Mouse (Mus musculus) C2C12 (cell line): ENCODE data around the gene Tenm2. TPM values are rescaled to one million over a fixed set of nuclear protein-coding genes. Genes with fewer than 3 reads are reported as not detected.

Source experiments
- H3K27me3 ChIP-seq: one replicate; pipeline ENCODE4 v1.6.1; 2011; ENCODE audit not compliant: control insufficient read depth, insufficient read depth, insufficient read length
- H3K36me3 ChIP-seq: one replicate; pipeline ENCODE4 v1.6.1; 2011; ENCODE audit not compliant: control insufficient read depth, insufficient read depth
- H3K4me3 ChIP-seq: one replicate; pipeline ENCODE4 v1.5.1; 2011; ENCODE audit warnings: mild to moderate bottlenecking, control low read depth; ENCODE audit not compliant: poor library complexity, insufficient read depth, severe bottlenecking
- H3K79me2 ChIP-seq: one replicate; pipeline ENCODE4 v1.6.1; 2011; ENCODE audit not compliant: control insufficient read depth, insufficient read depth
- H3K79me3 ChIP-seq: one replicate; pipeline ENCODE4 v1.6.1; 2011; ENCODE audit warnings: low read depth, control low read depth
- H3ac ChIP-seq: one replicate; pipeline ENCODE3; 2011; ENCODE audit warnings: low read depth; ENCODE audit not compliant: control insufficient read depth, insufficient read length
- CEBPB ChIP-seq: IDR thresholded peaks from one replicate; pipeline ENCODE4 v1.6.1; 2011; ENCODE audit warnings: low read depth, mild to moderate bottlenecking, control low read depth, moderate library complexity
- CTCF ChIP-seq: IDR thresholded peaks from one replicate; pipeline ENCODE4 v1.5.1; 2011; ENCODE audit not compliant: control insufficient read depth, insufficient read depth, insufficient read length
- FOSL1 ChIP-seq: IDR thresholded peaks from one replicate; pipeline ENCODE4 v1.8.0; 2011; ENCODE audit warnings: mild to moderate bottlenecking, low read length; ENCODE audit not compliant: poor library complexity, insufficient read depth, severe bottlenecking
- MAX ChIP-seq: IDR thresholded peaks from one replicate; pipeline ENCODE4 v1.6.1; 2011; ENCODE audit warnings: mild to moderate bottlenecking, control low read depth
- MYOD1 ChIP-seq: IDR thresholded peaks from one replicate; pipeline ENCODE4 v1.6.1; 2011; ENCODE audit warnings: low read depth; ENCODE audit not compliant: control insufficient read depth, insufficient read length
- MYOG ChIP-seq: IDR thresholded peaks from one replicate; pipeline ENCODE4 v1.6.1; 2011; ENCODE audit not compliant: control insufficient read depth, insufficient read length; ENCODE audit errors: extremely low read depth
- USF1 ChIP-seq: IDR thresholded peaks from one replicate; pipeline ENCODE4 v1.6.1; 2011; ENCODE audit warnings: low read depth, mild to moderate bottlenecking, control low read depth, moderate library complexity
- long read RNA-seq, 2 experiments: library from polyadenylated mRNA; unstranded; transcript quantifications; one replicate each; pipeline ENCODE4 v2.0.0; 2019 to 2020
- polyA plus RNA-seq: library from polyadenylated mRNA; unstranded; fragments of >200 nt; fragmentation: generic; extraction: Trizol; gene quantifications from one replicate; pipeline ENCODE4 v1.2.1, GENCODE M21; 2012; ENCODE audit warnings: missing spikeins

Tenm2 gene
- polyA plus RNA-seq, result not detected
- long read RNA-seq, experiment 1, result 0 reads
- long read RNA-seq, experiment 2, result 0 reads

DNA sequence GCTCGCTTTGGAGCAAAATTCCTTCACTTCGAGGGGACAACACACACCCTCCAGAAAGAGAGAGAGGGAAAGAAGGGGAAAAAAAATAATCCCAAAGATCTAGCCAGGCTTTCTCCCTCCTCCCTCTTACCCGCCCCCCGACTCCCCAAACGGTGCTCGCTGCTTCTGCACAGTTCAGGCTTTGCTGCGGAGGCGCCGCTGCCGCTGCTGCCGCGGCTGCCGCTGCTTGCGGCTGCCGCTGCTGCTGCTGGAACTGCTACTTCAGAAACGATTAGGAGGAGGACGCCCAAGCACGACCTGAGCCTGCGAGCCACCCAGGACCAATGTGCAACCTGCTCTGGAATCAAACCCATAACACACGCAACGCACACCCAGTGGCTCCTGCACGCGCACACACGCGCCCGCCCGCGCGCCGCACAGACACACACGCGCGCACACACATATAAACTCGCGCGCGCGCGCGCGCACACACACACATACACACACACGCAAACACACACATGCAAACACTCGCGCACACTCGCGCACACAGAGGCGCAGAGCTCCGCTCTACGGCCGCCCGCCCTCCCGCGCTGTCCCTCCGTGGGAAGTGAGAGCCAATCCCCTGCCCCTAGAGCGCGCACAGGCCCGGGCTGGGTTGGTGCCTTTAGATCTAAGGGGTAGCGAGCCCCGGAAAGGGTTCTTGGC, at the start of gene Tenm2:
TSS of gene Tenm2 (minus strand) at position 51 of the 687 bp plus-strand sequence.
- H3K27me3 ChIP-seq, result no peaks in the 10 kb centered on the region
- no peak for TF ChIP-seq FOSL1
- no peak for TF ChIP-seq MYOD1
- TF ChIP-seq USF1, result no peak
- no peak for TF ChIP-seq CTCF
- no peak for TF ChIP-seq CEBPB
- no peak for TF ChIP-seq MAX
- TF ChIP-seq MYOG, result no peak
- no peak within 1 kb of the TSS for H3K4me3 ChIP-seq
- no peaks in the 10 kb centered on the region for H3K79me3 ChIP-seq
- H3K36me3 ChIP-seq, result no peaks in the 10 kb centered on the region
- no peak within 1 kb of the TSS for H3ac ChIP-seq
- no peaks in the 10 kb centered on the region for H3K79me2 ChIP-seq

DNA sequence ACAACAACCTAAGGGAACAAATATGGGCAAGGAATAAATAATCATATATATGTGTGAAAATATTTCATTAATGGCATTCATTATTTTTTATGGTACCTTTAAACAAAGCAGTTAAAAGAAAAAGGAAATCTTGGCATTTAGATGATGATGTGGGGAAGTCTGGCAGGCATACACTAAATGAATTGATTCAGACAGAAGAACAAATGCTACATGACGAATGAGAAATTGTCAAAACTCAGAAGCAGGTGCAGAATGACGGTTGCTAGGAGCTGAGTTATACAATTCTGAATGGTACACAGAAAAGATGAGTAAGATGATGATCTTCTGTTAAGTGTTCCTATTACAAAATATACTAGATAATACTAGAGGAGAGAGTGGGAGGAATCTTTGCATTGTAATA, 49.4 kb upstream of the Tenm2 start:
- Histone ChIP-seq H3K79me2 (no peaks in the 10 kb centered on the region), H3K4me3 (no peak overlapping the region), H3K79me3 (no peaks in the 10 kb centered on the region), H3ac (no peak overlapping the region), H3K27me3 (no peaks in the 10 kb centered on the region), H3K36me3 (no peaks in the 10 kb centered on the region)
- no peak for TF ChIP-seq USF1
- no peak for TF ChIP-seq MYOG
- TF ChIP-seq CTCF, result no peak
- no peak for TF ChIP-seq MAX
- no peak for TF ChIP-seq FOSL1
- no peak for TF ChIP-seq MYOD1
- no peak for TF ChIP-seq CEBPB

DNA sequence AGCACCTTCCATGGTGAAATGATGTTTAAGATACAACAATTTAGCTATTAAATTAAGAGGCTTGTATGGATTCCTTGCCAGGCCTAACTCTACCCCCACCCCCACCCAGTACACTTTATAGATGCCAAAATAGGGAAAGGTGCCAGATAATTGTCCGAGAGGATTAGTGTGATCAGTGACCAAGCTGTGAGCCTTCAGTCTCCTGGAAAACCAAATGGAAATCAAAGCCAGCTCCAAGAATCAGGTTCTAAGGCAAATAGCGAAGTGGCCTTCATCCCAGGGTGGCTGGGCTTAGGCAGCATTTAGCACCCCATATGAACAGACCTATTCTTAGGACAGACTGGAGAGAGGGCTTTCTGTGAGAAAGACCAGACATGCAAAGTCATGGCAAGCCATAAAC, 13.0 kb upstream of the Tenm2 start:
- no peaks in the 10 kb centered on the region for H3K79me3 ChIP-seq
- no peak overlapping the region for H3K4me3 ChIP-seq
- TF ChIP-seq CTCF, result no peak
- no peak for TF ChIP-seq MYOG
- no peak for TF ChIP-seq CEBPB
- TF ChIP-seq MAX, result no peak
- TF ChIP-seq USF1, result no peak
- no peak for TF ChIP-seq MYOD1
- TF ChIP-seq FOSL1, result no peak
- no peak overlapping the region for H3ac ChIP-seq
- no peaks in the 10 kb centered on the region for H3K36me3 ChIP-seq
- no peaks in the 10 kb centered on the region for H3K27me3 ChIP-seq
- H3K79me2 ChIP-seq, result no peaks in the 10 kb centered on the region

DNA sequence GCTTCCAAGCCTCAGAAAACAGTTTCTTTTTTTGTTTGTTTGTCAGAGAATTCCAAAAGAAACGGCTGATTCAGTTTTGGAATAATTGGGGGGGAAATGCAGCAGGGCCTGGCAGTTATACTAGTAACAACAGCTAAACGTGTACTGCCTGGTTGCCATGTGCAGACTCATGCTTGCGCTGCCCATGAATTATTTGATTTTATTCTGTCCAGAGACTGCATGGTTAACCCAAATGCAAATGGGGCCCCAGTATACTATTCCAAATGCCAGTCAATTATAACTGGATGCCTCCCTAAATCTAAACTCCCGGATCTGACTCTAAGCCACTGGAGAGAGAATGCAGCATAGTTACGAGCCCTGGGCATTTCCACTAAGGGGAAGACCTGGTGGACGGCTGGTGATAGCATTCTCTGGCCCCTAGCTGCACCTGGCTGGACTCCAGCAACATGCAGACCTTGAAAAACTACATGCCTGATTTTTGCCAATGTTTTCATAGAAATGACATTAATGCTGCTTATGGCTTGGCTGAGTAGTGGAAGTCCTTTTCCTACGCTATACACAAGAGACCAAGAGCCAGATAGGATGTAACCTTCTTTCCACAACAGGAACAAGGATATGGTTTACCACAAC, 1.4 kb upstream of the Tenm2 start:
- TF ChIP-seq MYOG (no peak), USF1 (no peak), FOSL1 (no peak), CTCF (no peak), CEBPB (no peak), MAX (no peak), MYOD1 (no peak)
- no peak overlapping the region for H3K4me3 ChIP-seq

DNA sequence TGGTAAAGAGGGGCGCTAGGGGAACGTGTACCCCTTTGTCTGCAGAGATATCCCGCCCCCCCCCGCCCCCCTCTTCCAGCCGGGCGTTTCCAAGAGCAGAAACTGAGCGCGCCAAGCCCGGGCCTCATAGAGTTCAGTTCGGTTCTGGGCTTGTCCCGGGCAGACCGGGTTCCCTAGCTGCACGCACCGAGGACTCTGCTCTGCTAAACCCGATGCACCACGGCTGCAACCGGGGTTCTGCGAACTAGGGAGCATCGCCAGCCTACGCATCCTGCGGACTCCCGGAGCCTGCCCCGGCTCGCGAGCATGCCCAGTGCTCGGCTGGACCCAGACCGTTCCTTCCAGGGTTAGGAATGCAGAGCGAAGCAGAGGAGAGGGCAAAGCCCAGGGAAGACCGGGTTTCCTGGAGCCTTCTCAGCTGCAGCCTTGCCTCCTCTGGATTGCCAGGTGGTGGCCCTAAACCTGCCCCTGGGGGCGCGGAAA, 878 bp upstream of the Tenm2 start:
- Histone ChIP-seq H3K79me2 (no peaks in the 10 kb centered on the region), H3K4me3 (no peak overlapping the region), H3K27me3 (no peaks in the 10 kb centered on the region), H3K36me3 (no peaks in the 10 kb centered on the region), H3K79me3 (no peaks in the 10 kb centered on the region), H3ac (no peak overlapping the region)
- TF ChIP-seq CEBPB (no peak), MAX (no peak), CTCF (no peak), MYOG (no peak), USF1 (no peak), MYOD1 (no peak), FOSL1 (no peak)

More for the DNA sequence above, 1.4 kb upstream of the Tenm2 start:
- Histone ChIP-seq H3K27me3 (no peaks in the 10 kb centered on the region), H3K79me2 (no peaks in the 10 kb centered on the region), H3K36me3 (no peaks in the 10 kb centered on the region), H3ac (no peak overlapping the region), H3K79me3 (no peaks in the 10 kb centered on the region)
